Mouse (Mus musculus) liver, embryonic 11.5 days (tissue): ENCODE measurements around the gene Kcnk7. TPM values are rescaled to one million over a fixed set of nuclear protein-coding genes. Genes with fewer than 3 reads are reported as not detected.
A peak's percentile ranks its signal among the peaks of the same experiment; 100 is the strongest.

Experiments
- ATAC-seq: fragments of 200-750 bp; cut with Nextera tagmentation; replicated peaks from 2 replicates; pipeline ENCODE4 v1.8.0; 2017; ENCODE audit warnings: moderate number of reproducible peaks, mild to moderate bottlenecking, moderate TSS enrichment, moderate library complexity; ENCODE audit not compliant: low FRiP score
- DNase-seq: peaks from one replicate; pipeline ENCODE4 v3.0.0-alpha.2; 2017; ENCODE audit warnings: low spot score
- H3K27ac ChIP-seq: fragments of 300-500 bp; sonication (generic); 2 replicates; pipeline ENCODE4 v1.5.1; 2014; ENCODE audit warnings: mild to moderate bottlenecking, low read depth, low read length, control low read depth
- H3K27me3 ChIP-seq: fragments of 300-500 bp; sonication (generic); replicated peaks from 2 replicates; pipeline ENCODE4 v1.6.1; 2014; ENCODE audit warnings: low read length, mixed read lengths; ENCODE audit not compliant: control insufficient read depth, insufficient read depth
- H3K36me3 ChIP-seq: fragments of 300-500 bp; sonication (generic); 2 replicates; pipeline ENCODE4 v1.6.1; 2014; ENCODE audit warnings: mild to moderate bottlenecking, low read length, moderate library complexity, mixed read lengths; ENCODE audit not compliant: control insufficient read depth, insufficient read depth
- H3K4me1 ChIP-seq: fragments of 300-500 bp; sonication (generic); replicated peaks from 2 replicates; pipeline ENCODE4 v1.6.1; 2014; ENCODE audit warnings: low read length, mixed read lengths; ENCODE audit not compliant: control insufficient read depth, insufficient read depth
- H3K4me2 ChIP-seq: fragments of 300-500 bp; sonication (generic); 2 replicates; pipeline ENCODE4 v1.6.1; 2014; ENCODE audit warnings: mild to moderate bottlenecking, control low read depth, moderate library complexity
- H3K4me3 ChIP-seq: fragments of 300-500 bp; sonication (generic); 2 replicates; pipeline ENCODE4 v1.5.1; 2014; ENCODE audit warnings: low read depth, low read length, control low read depth
- H3K9ac ChIP-seq: fragments of 300-500 bp; sonication (generic); 2 replicates; pipeline ENCODE4 v1.6.1; 2014; ENCODE audit warnings: low read depth, low read length, control low read depth
- H3K9me3 ChIP-seq: fragments of 300-500 bp; sonication (generic); 2 replicates; pipeline ENCODE4 v1.6.1; 2016; ENCODE audit warnings: low read length, inconsistent platforms, mixed read lengths; ENCODE audit not compliant: control insufficient read depth
- WGBS: fragments of 180-500 bp; shearing (Covaris S2); extraction: QIAGEN DNeasy Blood & Tissue Kit; methylation state at CpG from one replicate; pipeline ENCODE4 v1.1.7; 2014; 5-methylcytosine and 5-hydroxymethylcytosine counted together
- polyA plus RNA-seq: library from polyadenylated mRNA; unstranded; fragments of >200 nt; fragmentation: Nextera tagmentation; extraction: Ambion mirVana; gene quantifications from 2 replicates; pipeline ENCODE4 v1.2.1, GENCODE M21; 2014

The Kcnk7 gene
- polyA plus RNA-seq, 1 experiment from 2014 or later, result 0.14 TPM

DNA sequence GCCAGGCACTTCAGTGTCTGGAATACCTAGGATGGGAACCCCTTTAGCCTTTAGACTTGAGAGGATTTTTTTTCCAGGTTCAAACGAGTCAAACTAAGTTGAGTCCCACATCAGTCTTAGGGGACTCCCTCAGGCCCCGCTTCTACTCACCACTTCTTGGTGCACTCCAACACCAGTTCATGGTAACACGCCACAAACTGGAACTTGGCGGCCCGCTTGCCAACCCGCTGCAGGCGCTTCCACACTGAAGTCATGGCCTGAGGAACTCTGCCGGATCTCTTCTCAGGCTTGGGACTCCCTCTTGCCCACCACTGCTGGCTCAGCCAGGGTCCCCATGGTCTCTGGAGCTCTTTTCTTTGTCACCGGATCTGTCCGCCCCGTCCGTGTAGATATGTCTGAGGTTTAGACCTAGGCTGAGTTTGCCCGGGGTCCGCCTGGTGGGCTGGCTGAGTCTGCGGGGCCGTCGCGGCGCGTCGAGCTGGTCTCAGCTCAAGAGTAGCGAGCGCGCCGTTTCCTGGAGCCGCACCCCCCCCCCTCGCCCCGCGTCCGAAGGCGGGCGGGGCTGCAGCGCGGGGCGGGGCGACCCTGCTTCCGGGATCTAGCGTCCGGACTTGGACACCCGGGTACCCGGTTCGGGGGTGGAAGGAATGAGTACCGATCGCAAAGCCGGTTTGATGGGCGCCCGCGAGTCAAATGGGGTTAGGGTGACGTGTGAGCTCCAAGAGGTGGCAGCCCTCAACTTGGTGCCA lies 21.8 kb downstream of the Kcnk7 start, which contains the start of gene Ehbp1l1:
Gene Ehbp1l1, minus strand, starts transcription at position 551 of the 749 bp plus-strand sequence.
- WGBS, result 5% methylated on average over 49 of the region's 49 CpGs
- Histone ChIP-seq H3K4me2 (peak within 1 kb of the TSS; percentile 94), H3K9ac (peak within 1 kb of the TSS; percentile 93), H3K4me3 (peak within 1 kb of the TSS; percentile 83), H3K36me3 (peaks cover 19% of the 10 kb centered on the region), H3K27me3 (no peaks in the 10 kb centered on the region), H3K9me3 (no peaks in the 10 kb centered on the region), H3K27ac (peak within 1 kb of the TSS; percentile 95), H3K4me1 (peaks cover 78% of the 10 kb centered on the region)
- DNase-seq (peak; percentile 82), ATAC-seq (peak; percentile 44)

DNA sequence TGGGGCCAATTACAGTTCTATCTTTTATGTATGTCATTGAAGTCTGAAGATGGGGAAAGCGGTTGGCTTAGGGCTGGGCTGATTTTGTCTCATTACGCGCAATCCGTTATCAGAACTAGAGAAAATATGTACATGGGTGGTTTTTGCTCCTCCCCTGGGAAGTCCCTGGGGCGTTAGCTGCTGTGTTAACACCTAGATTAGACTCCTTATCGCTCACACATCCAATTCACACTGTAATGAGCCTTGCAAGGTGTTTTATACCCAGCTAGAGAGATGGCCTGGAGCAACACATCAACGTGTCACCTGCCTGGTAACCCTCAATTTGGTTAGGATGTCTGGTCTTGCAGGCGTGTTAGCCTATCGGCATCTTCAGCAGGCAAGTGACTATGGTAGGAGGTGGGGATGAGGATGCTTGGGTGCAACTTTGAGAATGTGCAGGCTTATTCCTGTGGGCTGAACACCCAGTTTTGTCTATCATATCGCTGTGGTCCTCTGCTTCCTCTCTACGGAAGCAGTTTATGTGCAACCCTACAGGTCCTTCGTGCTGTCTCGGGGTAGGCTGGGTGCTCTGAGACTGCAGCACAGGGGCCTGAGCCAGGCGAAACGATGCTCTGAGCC lies 22.9 kb downstream of the Kcnk7 start:
- H3K4me1 ChIP-seq, result peaks cover 79% of the 10 kb centered on the region
- H3K36me3 ChIP-seq, result peaks cover 11% of the 10 kb centered on the region
- H3K9ac ChIP-seq, result peak overlapping the region; percentile 93
- 45% methylated on average over 15 of the region's 15 CpGs for WGBS
- peak overlapping the region; percentile 94 for H3K4me2 ChIP-seq
- H3K27ac ChIP-seq, result peak overlapping the region; percentile 95
- no peak for DNase-seq
- ATAC-seq, result peak; percentile 45
- no peaks in the 10 kb centered on the region for H3K9me3 ChIP-seq
- peak overlapping the region; percentile 83 for H3K4me3 ChIP-seq
- H3K27me3 ChIP-seq, result no peaks in the 10 kb centered on the region

DNA sequence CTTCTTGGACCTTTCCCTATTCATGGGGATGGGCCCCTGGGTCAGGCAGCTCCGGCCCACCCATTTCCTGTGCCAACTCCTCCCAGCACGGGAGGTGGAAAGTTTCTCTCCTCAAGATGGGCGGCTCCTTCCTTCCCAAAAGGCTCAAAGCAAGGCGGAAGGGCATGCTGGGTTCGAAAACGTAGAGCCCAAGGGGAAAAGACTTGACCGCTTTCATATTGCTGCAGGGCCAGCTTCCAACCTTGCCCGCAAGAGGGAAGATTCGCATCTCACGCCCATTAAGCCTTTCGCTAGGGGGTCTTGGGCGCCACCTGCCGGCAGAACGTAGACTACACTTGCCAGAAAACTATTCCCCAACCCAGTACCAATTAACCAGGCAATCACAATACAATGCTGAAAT lies 23.5 kb downstream of the Kcnk7 start:
- Histone ChIP-seq H3K27me3 (no peaks in the 10 kb centered on the region), H3K9me3 (no peaks in the 10 kb centered on the region), H3K9ac (peak overlapping the region; percentile 84), H3K4me3 (peak overlapping the region; percentile 83), H3K4me1 (peaks cover 74% of the 10 kb centered on the region), H3K27ac (peak overlapping the region; percentile 95), H3K36me3 (peaks cover 6% of the 10 kb centered on the region), H3K4me2 (peak overlapping the region; percentile 94)
- 3% methylated on average over 14 of the region's 14 CpGs for WGBS
- peak; percentile 85 for DNase-seq
- ATAC-seq, result no peak

DNA sequence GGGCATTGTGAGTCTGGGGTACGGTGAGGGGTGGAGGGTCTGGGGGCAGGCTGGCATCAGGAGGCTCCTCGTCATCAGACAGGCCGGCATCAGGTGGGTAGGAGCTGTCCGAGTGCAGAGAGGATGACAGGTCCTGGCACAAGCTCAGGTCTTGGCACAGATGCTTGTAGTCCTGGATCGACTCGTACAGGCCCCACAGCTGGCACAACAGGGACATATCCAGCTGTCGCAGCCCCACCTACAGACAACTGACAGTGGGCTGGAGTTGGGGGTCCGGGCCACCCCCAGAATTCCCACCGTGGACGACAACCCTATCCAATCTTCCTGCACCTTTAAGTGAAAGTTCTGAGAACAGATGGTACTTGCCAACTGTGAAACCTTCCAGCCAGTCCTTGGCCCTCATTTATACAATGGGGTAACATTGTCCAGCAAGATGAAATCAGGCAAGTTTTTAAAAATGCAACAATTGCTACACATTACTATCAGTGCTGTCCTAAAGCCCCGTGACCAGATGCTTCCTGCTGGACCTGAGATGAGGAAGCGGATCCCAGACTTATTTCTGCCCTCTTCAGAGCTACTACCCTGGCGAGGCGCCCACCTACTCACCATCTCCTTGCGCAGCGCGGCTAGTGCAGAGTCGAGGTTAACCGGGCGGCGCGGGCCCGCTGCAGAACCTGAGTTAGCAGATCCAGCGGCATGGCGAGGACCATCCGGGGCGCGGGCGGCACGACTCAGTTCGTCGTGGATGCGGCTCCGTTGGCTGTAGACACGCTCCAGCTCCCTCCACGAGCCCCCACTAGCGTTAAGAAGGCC lies 24.7 kb downstream of the Kcnk7 start:
- 13% methylated on average over 37 of the region's 37 CpGs for WGBS
- DNase-seq, result peak; percentile 67
- H3K4me1 ChIP-seq, result peaks cover 68% of the 10 kb centered on the region

DNA sequence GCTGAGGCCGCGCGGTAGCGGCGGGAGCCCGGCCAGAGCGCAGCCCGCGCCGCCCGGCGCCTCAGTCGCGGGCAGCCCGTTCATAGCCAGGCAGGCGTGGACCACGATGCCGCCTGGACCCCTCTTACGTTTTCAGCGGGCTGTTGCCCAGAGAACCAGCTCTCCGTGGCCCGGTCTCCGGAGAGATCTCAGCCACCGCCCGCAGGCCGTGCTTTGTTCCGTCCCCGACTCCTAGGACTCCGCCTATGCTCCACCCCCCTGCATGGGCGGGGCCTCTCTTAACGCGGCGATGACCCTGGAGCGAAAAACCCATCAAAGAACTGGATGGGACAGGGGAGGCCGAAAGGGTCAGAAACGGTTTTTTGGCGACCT lies 25.3 kb downstream of the Kcnk7 start, which contains the start of gene Fam89b:
Gene Fam89b, minus strand, starts transcription at position 210 of the 372 bp plus-strand sequence.
- Histone ChIP-seq H3K27ac (peak within 1 kb of the TSS; percentile 91), H3K27me3 (no peaks in the 10 kb centered on the region), H3K4me2 (peak within 1 kb of the TSS; percentile 94), H3K4me3 (peak within 1 kb of the TSS; percentile 91), H3K4me1 (peaks cover 62% of the 10 kb centered on the region), H3K9ac (peak within 1 kb of the TSS; percentile 84), H3K9me3 (no peaks in the 10 kb centered on the region), H3K36me3 (peaks cover 4% of the 10 kb centered on the region)
- ATAC-seq (peak; percentile 61), DNase-seq (peak; percentile 89)
- under 1% methylated on average over 37 of the region's 37 CpGs for WGBS

More for the DNA sequence above, 24.7 kb downstream of the Kcnk7 start:
- Histone ChIP-seq H3K27ac (peak overlapping the region; percentile 91), H3K9me3 (no peaks in the 10 kb centered on the region), H3K4me3 (peak overlapping the region; percentile 83), H3K36me3 (peaks cover 4% of the 10 kb centered on the region), H3K9ac (peak overlapping the region; percentile 84), H3K4me2 (peak overlapping the region; percentile 94), H3K27me3 (no peaks in the 10 kb centered on the region)
- ATAC-seq, result no peak

DNA sequence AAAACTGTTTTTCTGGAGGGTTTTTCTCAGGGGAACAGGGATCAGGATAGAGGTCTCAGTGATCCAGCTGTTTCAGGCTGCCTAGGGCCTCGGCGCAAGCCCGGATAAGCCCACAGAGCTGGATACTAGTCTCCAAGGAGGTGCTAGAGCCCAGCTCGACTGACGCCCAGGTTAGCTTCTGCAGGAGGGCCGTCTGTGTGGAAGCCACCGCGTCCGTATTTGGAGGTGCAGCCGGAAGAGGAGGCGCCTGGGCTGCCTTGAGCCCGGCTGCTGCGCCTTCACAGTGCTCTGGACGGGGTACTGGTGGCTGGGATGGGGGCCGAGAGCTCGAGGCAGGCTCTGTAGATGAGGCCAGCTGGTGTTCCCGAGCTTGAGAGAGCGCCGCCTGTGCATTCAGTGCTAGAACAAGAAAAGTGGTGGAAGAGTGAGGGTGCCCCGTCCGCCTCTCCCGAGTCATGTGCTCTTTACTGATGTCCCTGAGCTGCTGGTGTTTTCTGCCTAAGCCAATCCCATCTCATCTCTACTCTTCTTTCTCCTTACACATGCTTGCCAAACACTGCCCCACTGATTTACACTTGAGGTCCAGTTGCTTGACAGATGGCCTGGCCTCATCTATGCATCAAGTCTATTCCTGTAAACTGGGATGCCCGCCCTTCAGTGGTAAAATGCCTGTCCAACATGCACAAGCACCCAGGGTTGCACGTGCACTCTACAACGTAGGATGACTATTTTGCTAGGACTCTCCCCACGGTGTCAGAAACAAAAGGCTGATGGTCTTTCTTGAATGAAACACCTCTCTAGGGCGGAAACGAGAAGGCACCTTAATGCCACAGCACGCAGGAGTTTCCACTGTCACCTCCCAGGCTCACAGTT lies 26.4 kb downstream of the Kcnk7 start:
- Histone ChIP-seq H3K36me3 (peaks cover 4% of the 10 kb centered on the region), H3K4me2 (peak overlapping the region; percentile 94), H3K4me1 (peaks cover 51% of the 10 kb centered on the region), H3K9me3 (no peaks in the 10 kb centered on the region), H3K27ac (peak overlapping the region; percentile 41; the same call in 1 of the 2 replicates), H3K9ac (peak overlapping the region; percentile 81), H3K4me3 (peak overlapping the region; percentile 91), H3K27me3 (no peaks in the 10 kb centered on the region)
- no peak for ATAC-seq
- WGBS, result 75% methylated on average over 29 of the region's 29 CpGs
- DNase-seq, result no peak

DNA sequence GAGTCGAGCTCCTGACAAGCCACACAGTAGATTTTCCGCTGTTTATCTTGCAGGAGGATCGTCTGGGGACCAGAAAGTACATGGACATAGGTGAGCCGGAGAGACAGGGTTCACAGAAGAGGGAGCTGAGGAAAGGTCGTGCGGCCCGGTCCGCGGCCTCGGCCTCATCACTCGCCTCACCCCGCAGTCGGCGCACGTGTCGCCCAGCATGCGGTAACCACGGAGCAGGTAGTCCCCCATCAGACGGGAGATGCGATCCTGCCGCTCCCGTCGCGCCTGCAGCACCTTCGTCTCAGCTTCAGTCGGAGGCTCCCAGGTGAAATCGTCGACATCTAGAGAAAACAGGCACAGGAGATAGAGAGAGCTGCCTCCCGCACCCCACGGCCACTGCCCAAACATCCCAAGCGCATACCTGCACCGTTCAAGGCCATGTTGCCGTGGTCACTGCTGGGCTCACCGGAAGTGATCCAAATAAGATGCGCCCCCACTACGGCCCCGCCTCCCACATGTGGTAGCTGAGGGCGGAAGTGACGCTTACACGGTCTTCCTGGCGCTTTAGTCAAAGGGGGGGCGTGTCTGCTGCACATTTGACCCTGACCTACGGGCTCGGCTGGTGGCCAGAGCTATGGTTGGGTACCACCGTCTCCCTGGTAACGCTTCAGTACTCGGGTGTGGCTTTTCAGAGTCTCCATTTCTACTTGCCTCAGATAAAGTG lies 27.3 kb downstream of the Kcnk7 start:
- H3K4me2 ChIP-seq, result peak overlapping the region; percentile 94
- H3K27ac ChIP-seq, result peak overlapping the region; percentile 41; the same call in 1 of the 2 replicates
- peak; percentile 93 for DNase-seq
- H3K4me3 ChIP-seq, result peak overlapping the region; percentile 91
- H3K27me3 ChIP-seq, result peaks cover 3% of the 10 kb centered on the region; the same call in 1 of the 2 replicates
- peaks cover 42% of the 10 kb centered on the region for H3K4me1 ChIP-seq
- peak; percentile 71 for ATAC-seq
- H3K36me3 ChIP-seq, result peaks cover 4% of the 10 kb centered on the region
- under 1% methylated on average over 47 of the region's 47 CpGs for WGBS
- H3K9ac ChIP-seq, result peak overlapping the region; percentile 81
- no peaks in the 10 kb centered on the region for H3K9me3 ChIP-seq
